Mouse (Mus musculus) hindbrain, embryonic 11.5 days (tissue): ENCODE data around the gene Mdm2. TPM values are rescaled to one million over a fixed set of nuclear protein-coding genes. Genes with fewer than 3 reads are reported as not detected.
"Not testable (repeated sequence)": the region's sequence is repeated elsewhere in the genome, so short reads cannot be mapped to it uniquely, and the experiment has no call there.

Source experiments
- ATAC-seq: fragments of 200-750 bp; cut with Nextera tagmentation; 2 replicates; pipeline ENCODE4 v1.8.0; 2017; ENCODE audit warnings: mild to moderate bottlenecking, moderate TSS enrichment, moderate library complexity; ENCODE audit not compliant: low FRiP score
- DNase-seq: peaks from one replicate; pipeline ENCODE4 v3.0.0-alpha.2; 2015; ENCODE audit warnings: low spot score
- H3K27ac ChIP-seq: fragments of 300-500 bp; sonication (generic); 2 replicates; pipeline ENCODE4 v1.5.1; 2014; ENCODE audit warnings: mild to moderate bottlenecking, low read depth, low read length
- H3K27me3 ChIP-seq: fragments of 300-500 bp; sonication (generic); 2 replicates; pipeline ENCODE4 v1.6.1; 2014; ENCODE audit warnings: mild to moderate bottlenecking, low read length, moderate library complexity, mixed read lengths; ENCODE audit not compliant: control insufficient read depth, insufficient read depth
- H3K36me3 ChIP-seq: fragments of 300-500 bp; sonication (generic); 2 replicates; pipeline ENCODE4 v1.6.1; 2014; ENCODE audit warnings: mild to moderate bottlenecking, low read length, moderate library complexity, mixed read lengths; ENCODE audit not compliant: control insufficient read depth, insufficient read depth
- H3K4me1 ChIP-seq: fragments of 300-500 bp; sonication (generic); replicated peaks from 2 replicates; pipeline ENCODE4 v1.6.1; 2014; ENCODE audit warnings: low read length, mixed read lengths; ENCODE audit not compliant: control insufficient read depth, insufficient read depth
- H3K4me2 ChIP-seq: fragments of 300-500 bp; sonication (generic); replicated peaks from 2 replicates; pipeline ENCODE4 v1.6.1; 2014; ENCODE audit warnings: mild to moderate bottlenecking, low read depth, low read length
- H3K4me3 ChIP-seq: fragments of 300-500 bp; sonication (generic); 2 replicates; pipeline ENCODE4 v1.5.1; 2014; ENCODE audit warnings: low read depth, low read length
- H3K9ac ChIP-seq: fragments of 300-500 bp; sonication (generic); 2 replicates; pipeline ENCODE4 v1.6.1; 2014; ENCODE audit warnings: low read depth, low read length
- H3K9me3 ChIP-seq: fragments of 300-500 bp; sonication (generic); 2 replicates; pipeline ENCODE4 v1.6.1; 2016; ENCODE audit warnings: low read length; ENCODE audit not compliant: control insufficient read depth
- WGBS: fragments of 180-500 bp; shearing (Covaris S2); extraction: QIAGEN DNeasy Blood & Tissue Kit; methylation state at CpG from one replicate; pipeline ENCODE4 v1.1.7; 2014; 5-methylcytosine and 5-hydroxymethylcytosine counted together
- polyA plus RNA-seq: library from polyadenylated mRNA; unstranded; fragments of >200 nt; fragmentation: Nextera tagmentation; extraction: Ambion mirVana; gene quantifications from 2 replicates; pipeline ENCODE4 v1.2.1, GENCODE M21; 2014

Gene Mdm2
- polyA plus RNA-seq, 1 experiment from 2014 or later = 87.8 TPM

- Histone ChIP-seq H3K4me1 (no peaks in the 10 kb centered on the region), H3K27ac (no peak overlapping the region), H3K9ac (no peak overlapping the region), H3K4me3 (no peak overlapping the region), H3K36me3 (no peaks in the 10 kb centered on the region), H3K9me3 (no peaks in the 10 kb centered on the region), H3K4me2 (no peak overlapping the region), H3K27me3 (no peaks in the 10 kb centered on the region)
- no peak for DNase-seq
- no peak for ATAC-seq
- WGBS = 91% methylated on average over 4 of the region's 4 CpGs
These were observed 32.1 kb upstream of the Mdm2 start for GRCm38 (mm10) chr10:117742618-117743017.

- no peaks in the 10 kb centered on the region for H3K9me3 ChIP-seq
- ATAC-seq = no peak
- H3K4me1 ChIP-seq = no peaks in the 10 kb centered on the region
- no peaks in the 10 kb centered on the region for H3K27me3 ChIP-seq
- H3K36me3 ChIP-seq = no peaks in the 10 kb centered on the region
- no peak overlapping the region for H3K27ac ChIP-seq
- H3K4me3 ChIP-seq = no peak overlapping the region
- H3K4me2 ChIP-seq = no peak overlapping the region
- no peak for DNase-seq
- no peak overlapping the region for H3K9ac ChIP-seq
- 87% methylated on average over 15 of the region's 15 CpGs for WGBS
These were observed 31.3 kb upstream of the Mdm2 start for GRCm38 (mm10) chr10:117741698-117742475.

GRCm38 (mm10) chr10:117740921-117741320 lies 30.4 kb upstream of the Mdm2 start:
- 0 out of 2 replicates have a peak overlapping the region, but pooled peaks have one; percentile 6 for H3K27ac ChIP-seq
- H3K4me2 ChIP-seq = no peak overlapping the region
- H3K9me3 ChIP-seq = no peaks in the 10 kb centered on the region
- no peaks in the 10 kb centered on the region for H3K27me3 ChIP-seq
- H3K4me1 ChIP-seq = no peaks in the 10 kb centered on the region
- H3K9ac ChIP-seq = no peak overlapping the region
- no peak for DNase-seq
- 0 out of 2 replicates have a peak, but pooled peaks cover 2% of the 10 kb centered on the region for H3K36me3 ChIP-seq
- ATAC-seq = no peak
- no peak overlapping the region for H3K4me3 ChIP-seq
- WGBS = 90% methylated on average over 9 of the region's 9 CpGs

- 98% methylated on average over 10 of the region's 10 CpGs for WGBS
- Histone ChIP-seq H3K4me2 (no peak overlapping the region), H3K4me3 (no peak overlapping the region), H3K4me1 (no peaks in the 10 kb centered on the region), H3K9me3 (no peaks in the 10 kb centered on the region), H3K36me3 (0 out of 2 replicates have a peak, but pooled peaks cover 2% of the 10 kb centered on the region), H3K27ac (no peak overlapping the region), H3K9ac (no peak overlapping the region), H3K27me3 (no peaks in the 10 kb centered on the region)
- no peak for ATAC-seq
- no peak for DNase-seq
These were observed 29.6 kb upstream of the Mdm2 start for GRCm38 (mm10) chr10:117740171-117740570.

GRCm38 (mm10) chr10:117739648-117739948 lies 29.0 kb upstream of the Mdm2 start:
- 97% methylated on average over 6 of the region's 6 CpGs for WGBS
- Histone ChIP-seq H3K4me1 (no peaks in the 10 kb centered on the region), H3K9me3 (no peaks in the 10 kb centered on the region), H3K9ac (no peak overlapping the region), H3K4me2 (no peak overlapping the region), H3K4me3 (no peak overlapping the region), H3K27me3 (no peaks in the 10 kb centered on the region), H3K27ac (no peak overlapping the region), H3K36me3 (0 out of 2 replicates have a peak, but pooled peaks cover 2% of the 10 kb centered on the region)
- DNase-seq (no peak), ATAC-seq (no peak)

- Histone ChIP-seq H3K36me3 (0 out of 2 replicates have a peak, but pooled peaks cover 2% of the 10 kb centered on the region), H3K4me3 (no peak overlapping the region), H3K4me1 (no peaks in the 10 kb centered on the region), H3K9me3 (no peaks in the 10 kb centered on the region), H3K9ac (no peak overlapping the region), H3K27ac (no peak overlapping the region), H3K4me2 (no peak overlapping the region), H3K27me3 (no peaks in the 10 kb centered on the region)
- 92% methylated on average over 15 of the region's 15 CpGs for WGBS
- DNase-seq (no peak), ATAC-seq (no peak)
These were observed 28.5 kb upstream of the Mdm2 start for GRCm38 (mm10) chr10:117738928-117739647.

GRCm38 (mm10) chr10:117738140-117738921 lies 27.8 kb upstream of the Mdm2 start:
- no peak overlapping the region for H3K4me3 ChIP-seq

GRCm38 (mm10) chr10:117737498-117737897 lies 26.9 kb upstream of the Mdm2 start:
- H3K9me3 ChIP-seq, DNase-seq, H3K4me1 ChIP-seq, H3K9ac ChIP-seq, ATAC-seq, H3K27me3 ChIP-seq, H3K4me2 ChIP-seq, H3K4me3 ChIP-seq, H3K36me3 ChIP-seq, H3K27ac ChIP-seq: not testable (repeated sequence)
- 96% methylated on average over 8 of the region's 8 CpGs for WGBS

More at GRCm38 (mm10) chr10:117738140-117738921, 27.8 kb upstream of the Mdm2 start:
- Histone ChIP-seq H3K4me2 (no peak overlapping the region), H3K4me1 (no peaks in the 10 kb centered on the region), H3K27ac (no peak overlapping the region), H3K9ac (no peak overlapping the region), H3K9me3 (no peaks in the 10 kb centered on the region), H3K27me3 (no peaks in the 10 kb centered on the region), H3K36me3 (0 out of 2 replicates have a peak, but pooled peaks cover 2% of the 10 kb centered on the region)
- no peak for ATAC-seq
- DNase-seq = no peak
- WGBS = 79% methylated on average over 13 of the region's 13 CpGs
